13 mouse cellular contexts compared by ENCODE assay signal in the genomic region with DNA sequence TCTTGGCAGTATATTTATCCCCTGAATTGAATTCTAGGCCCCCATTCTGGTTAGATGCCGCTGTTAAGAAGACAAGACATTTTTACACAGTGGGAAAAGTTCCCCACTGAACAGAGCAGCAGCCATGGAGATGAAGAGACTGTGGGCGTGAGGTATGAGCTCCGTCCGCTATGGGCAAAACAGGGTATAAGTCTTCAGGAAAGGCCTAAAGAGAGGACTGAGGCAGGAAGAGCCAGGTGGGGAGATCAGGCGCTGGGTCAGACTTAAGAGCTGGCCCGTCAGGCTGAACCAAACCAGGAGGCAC.
A peak's percentile ranks its signal among the peaks of the same experiment; 100 is the strongest.
DNase-seq lines count a peak whose midpoint lies in the region; ATAC-seq and TF ChIP-seq lines count a peak whose summit lies in the region.
"Had no signal": no experiment of that assay in that cellular context is flagged by ENCODE, and none has a peak within 500 bp of the region (broad histone marks: within the 10 kb centered on the region; RNA-seq: fewer than 3 reads in every experiment).

No protein-coding gene starts in this region.

- TF ChIP-seq CTCF in heart, adult 2 months (IDR thresholded peaks at IDR 0.05), result no peak

- DNase-seq in heart, adult 2 months, result no peak
- no peak for DNase-seq in heart, postnatal 25 days (ENCODE audit: low spot score)
- DNase-seq in hindbrain, embryonic 14.5 days (ENCODE audit: low spot score), result no peak
- DNase-seq in adipocyte (ENCODE audit: low spot score), result no peak
- no peak for DNase-seq in thymus, postnatal 14 days
- DNase-seq: adrenal gland, postnatal 14 days; kidney, postnatal 10 days; left cerebral cortex, postnatal 4 days had no signal

- no peaks in the 10 kb centered on the region for H3K27me3 ChIP-seq in heart, adult 2 months (ENCODE audit: control insufficient read depth, insufficient read depth, low read length)
- no peaks in the 10 kb centered on the region for H3K27me3 ChIP-seq in embryonic facial prominence, embryonic 13.5 days
- H3K27me3 ChIP-seq in hindbrain, embryonic 14.5 days (ENCODE audit: control insufficient read depth, insufficient read depth, low read length), result no peaks in the 10 kb centered on the region
- H3K27me3 ChIP-seq in neural tube, embryonic 12.5 days (replicated peaks), result no peaks in the 10 kb centered on the region
- H3K27me3 ChIP-seq: heart, embryonic 15.5 days had no signal

- intact Hi-C loops in heart, adult 2 months (cut with DNase I), result no loop called here
- intact Hi-C loops in heart, postnatal 25 days (cut with DNase I), result no loop called here

- H3K36me3 ChIP-seq in heart, adult 2 months (ENCODE audit: control insufficient read depth, insufficient read depth, low read length), result no peaks in the 10 kb centered on the region
- H3K36me3 ChIP-seq in embryonic facial prominence, embryonic 13.5 days, result peaks cover 12% of the 10 kb centered on the region
- no peaks in the 10 kb centered on the region for H3K36me3 ChIP-seq in hindbrain, embryonic 14.5 days (replicated peaks; ENCODE audit: control insufficient read depth, insufficient read depth)
- peaks cover 3% of the 10 kb centered on the region; the same call in 1 of the 2 replicates for H3K36me3 ChIP-seq in neural tube, embryonic 12.5 days
- H3K36me3 ChIP-seq: heart, embryonic 15.5 days had no signal

- no peak overlapping the region for H3K4me2 ChIP-seq in embryonic facial prominence, embryonic 13.5 days
- no peak overlapping the region for H3K4me2 ChIP-seq in hindbrain, embryonic 14.5 days (replicated peaks)
- no peak overlapping the region for H3K4me2 ChIP-seq in neural tube, embryonic 12.5 days (replicated peaks)
- H3K4me2 ChIP-seq: heart, embryonic 15.5 days had no signal

- ATAC-seq in embryonic facial prominence, embryonic 13.5 days (ENCODE audit: insufficient number of reproducible peaks, insufficient read depth, low FRiP score, low TSS enrichment, low read depth), result no peak
- ATAC-seq in hindbrain, embryonic 14.5 days (ENCODE audit: low FRiP score), result peak; percentile 67; the same call in 1 of the 2 replicates
- peak; percentile 43; the same call in 1 of the 2 replicates for ATAC-seq in neural tube, embryonic 12.5 days (ENCODE audit: low FRiP score, low read depth)
- ATAC-seq in megakaryocyte, adult 5-6 weeks (ENCODE audit: poor library complexity, severe bottlenecking), result no peak

- H3K9ac ChIP-seq in heart, adult 2 months (ENCODE audit: low read depth, low read length), result no peak overlapping the region
- no peak overlapping the region for H3K9ac ChIP-seq in embryonic facial prominence, embryonic 13.5 days
- H3K9ac ChIP-seq in hindbrain, embryonic 14.5 days, result no peak overlapping the region
- no peak overlapping the region for H3K9ac ChIP-seq in neural tube, embryonic 12.5 days
- H3K9ac ChIP-seq: heart, embryonic 15.5 days had no signal

- peaks cover 4% of the 10 kb centered on the region for H3K4me1 ChIP-seq in heart, adult 2 months (ENCODE audit: control insufficient read depth, insufficient read depth, low read length)
- H3K4me1 ChIP-seq in embryonic facial prominence, embryonic 13.5 days, result peaks cover 37% of the 10 kb centered on the region
- H3K4me1 ChIP-seq in hindbrain, embryonic 14.5 days (replicated peaks; ENCODE audit: control insufficient read depth, insufficient read depth, low read length), result peaks cover 30% of the 10 kb centered on the region; the same call in 1 of the 2 replicates
- peaks cover 65% of the 10 kb centered on the region for H3K4me1 ChIP-seq in neural tube, embryonic 12.5 days

- 0 out of 2 replicates have a peak overlapping the region, but pooled peaks have one; percentile 7 for H3K27ac ChIP-seq in heart, adult 2 months
- 0 out of 2 replicates have a peak overlapping the region, but pooled peaks have one; percentile 11 for H3K27ac ChIP-seq in embryonic facial prominence, embryonic 13.5 days
- H3K27ac ChIP-seq in hindbrain, embryonic 14.5 days, result peak overlapping the region; percentile 81
- peak overlapping the region; percentile 11; the same call in 1 of the 2 replicates for H3K27ac ChIP-seq in neural tube, embryonic 12.5 days
- H3K27ac ChIP-seq: heart, embryonic 15.5 days; macrophage had no signal

- H3K9me3 ChIP-seq in embryonic facial prominence, embryonic 13.5 days, result no peaks in the 10 kb centered on the region
- no peaks in the 10 kb centered on the region for H3K9me3 ChIP-seq in hindbrain, embryonic 14.5 days (ENCODE audit: control insufficient read depth, low read length)
- H3K9me3 ChIP-seq in neural tube, embryonic 12.5 days, result no peaks in the 10 kb centered on the region
- H3K9me3 ChIP-seq: heart, embryonic 15.5 days had no signal

- H3K79me2 ChIP-seq in heart, adult 2 months (replicated peaks; ENCODE audit: control insufficient read depth, insufficient read depth, low read length), result no peaks in the 10 kb centered on the region

- TF ChIP-seq POLR2A in heart, adult 2 months (IDR thresholded peaks at IDR 0.05; ENCODE audit: insufficient read depth, low read depth, low read length), result no peak

- no peak for TF ChIP-seq EP300 in heart, adult 2 months (IDR thresholded peaks at IDR 0.05; ENCODE audit: insufficient read depth, low read depth, low read length)

- H3K4me3 ChIP-seq in heart, adult 2 months, result no peak overlapping the region
- H3K4me3 ChIP-seq in embryonic facial prominence, embryonic 13.5 days, result no peak overlapping the region
- no peak overlapping the region for H3K4me3 ChIP-seq in hindbrain, embryonic 14.5 days (replicated peaks; ENCODE audit: low read length)
- H3K4me3 ChIP-seq in neural tube, embryonic 12.5 days, result no peak overlapping the region
- H3K4me3 ChIP-seq: heart, embryonic 15.5 days had no signal

- 95% methylated on average over 6 of the region's 6 CpGs for WGBS in heart, adult 2 months
- 88% methylated on average over 6 of the region's 6 CpGs for WGBS in embryonic facial prominence, embryonic 13.5 days
- 40% methylated on average over 6 of the region's 6 CpGs for WGBS in hindbrain, embryonic 14.5 days
- 46% methylated on average over 6 of the region's 6 CpGs for WGBS in neural tube, embryonic 12.5 days

Comparison
In these comparisons a context has a peak if more than half of its experiments do, and no peak if none do; other contexts are left out.
1. H3K27ac ChIP-seq: peak in every context shown above with its lines; median percentile 81 in hindbrain, embryonic 14.5 days; 11 in embryonic facial prominence, embryonic 13.5 days; 11 in neural tube, embryonic 12.5 days; 7 in heart, adult 2 months.
2. ATAC-seq: peak in hindbrain, embryonic 14.5 days (single experiment) and neural tube, embryonic 12.5 days (single experiment); none in embryonic facial prominence, embryonic 13.5 days (single experiment) and megakaryocyte, adult 5-6 weeks (single experiment).